Mouse (Mus musculus) left cerebral cortex, adult 11 months (tissue): ENCODE measurements around the gene Ppp3ca.
A peak's percentile ranks its signal among the peaks of the same experiment; 100 is the strongest.
"Not testable (repeated sequence)": the region's sequence is repeated elsewhere in the genome, so short reads cannot be mapped to it uniquely, and the experiment has no call there.

Experiments
- DNase-seq: peaks from one replicate; pipeline ENCODE4 v3.0.0; 2022; ENCODE audit warnings: low spot score

The Ppp3ca gene

DNA sequence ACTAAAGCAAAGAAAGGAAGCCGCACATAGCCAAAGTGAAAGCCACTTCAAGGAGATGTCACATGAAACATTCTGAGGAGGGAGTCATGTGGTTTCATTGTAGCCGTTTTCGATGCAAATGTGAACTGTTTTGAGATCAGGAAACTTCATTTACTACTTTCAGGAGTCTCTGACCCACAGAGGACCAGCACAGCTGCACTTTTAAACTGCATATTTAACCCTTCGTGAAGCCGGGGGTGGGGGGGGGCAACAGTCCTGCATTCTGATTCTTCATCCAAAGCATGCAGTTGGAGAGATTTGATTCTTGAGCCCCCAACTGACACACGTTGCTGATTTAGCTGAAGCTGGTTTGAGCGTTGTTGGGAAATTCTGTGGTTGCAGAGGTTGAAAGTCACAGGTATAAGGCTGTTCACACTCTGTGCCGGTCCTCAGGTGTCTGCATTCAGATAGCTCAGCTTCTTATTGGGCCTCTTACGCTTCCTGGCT is 18.2 kb downstream of the Ppp3ca start:
- no peak for DNase-seq

DNA sequence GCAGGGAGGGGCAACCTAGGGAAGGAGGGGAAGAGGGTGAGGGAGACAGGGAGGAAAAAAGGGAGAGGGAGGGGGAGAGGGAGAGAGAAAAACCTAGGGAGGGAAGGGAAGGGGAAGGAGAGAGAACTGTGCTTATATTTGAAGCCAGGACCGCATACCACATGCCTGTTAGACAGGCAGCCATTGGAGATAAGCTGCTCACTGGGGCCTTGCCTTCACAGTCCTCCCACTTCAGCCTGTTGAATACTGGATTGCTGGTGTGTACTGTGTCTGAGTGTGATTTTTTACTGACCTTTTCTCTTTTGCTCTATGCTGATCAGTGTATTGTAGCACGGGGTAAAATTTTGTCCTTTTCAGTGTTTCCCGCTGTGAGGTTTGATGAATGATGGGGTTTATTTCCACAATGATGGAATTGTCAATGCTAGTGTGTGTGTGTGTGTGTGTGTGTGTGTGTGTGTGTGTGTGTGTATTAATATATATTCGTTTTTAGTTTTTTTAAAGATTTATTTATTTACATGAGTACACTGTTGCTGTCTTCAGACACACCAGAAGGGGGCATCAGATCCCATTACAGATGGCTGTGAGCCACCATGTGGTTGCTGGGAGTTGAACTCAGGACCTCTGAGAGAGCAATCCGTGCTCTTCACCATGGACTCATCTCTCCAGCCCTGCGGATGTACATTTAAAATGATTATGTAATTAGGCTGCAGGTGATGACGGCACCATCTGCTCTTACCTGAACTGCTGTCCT is 20.0 kb downstream of the Ppp3ca start:
- no peak for DNase-seq

DNA sequence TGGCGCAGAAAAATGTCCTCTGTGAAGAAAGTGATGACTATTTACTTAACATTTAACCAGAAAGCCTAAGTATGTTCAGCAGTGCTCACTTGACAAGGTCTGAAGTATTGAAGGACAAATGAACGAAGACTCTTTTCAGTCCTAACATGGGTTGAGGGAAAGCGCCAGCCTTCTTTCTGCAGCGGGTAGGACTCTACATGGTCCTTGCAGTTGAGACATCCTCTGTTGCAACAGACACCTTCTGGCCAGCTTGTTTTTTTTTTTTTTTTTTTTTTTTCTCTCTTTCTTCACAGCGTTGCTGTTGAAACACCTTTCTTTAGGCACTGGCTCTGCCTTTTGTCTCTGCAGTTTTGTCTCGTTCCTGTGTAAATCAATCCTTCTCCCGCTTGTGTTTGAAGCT is 22.1 kb downstream of the Ppp3ca start:
- DNase-seq, result no peak

DNA sequence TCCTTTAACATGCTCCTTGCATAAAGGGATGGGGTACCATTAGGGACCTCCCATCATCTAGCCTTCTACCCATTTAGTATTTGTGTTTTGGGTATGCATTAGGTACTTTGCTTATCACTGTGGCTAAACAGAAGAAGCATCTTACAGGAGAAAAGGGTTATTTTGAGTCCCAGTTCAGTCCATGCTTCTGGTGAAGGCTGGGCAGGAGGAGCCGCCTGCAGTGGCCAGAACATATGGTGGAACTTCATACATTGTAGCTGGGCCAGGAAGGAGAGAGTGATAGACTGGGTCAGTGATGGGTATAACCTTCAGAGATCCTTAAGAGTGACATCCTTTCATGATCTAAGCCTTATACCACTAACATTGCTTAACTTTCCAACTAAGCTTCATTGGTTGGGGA is 23.6 kb downstream of the Ppp3ca start:
- no peak for DNase-seq

DNA sequence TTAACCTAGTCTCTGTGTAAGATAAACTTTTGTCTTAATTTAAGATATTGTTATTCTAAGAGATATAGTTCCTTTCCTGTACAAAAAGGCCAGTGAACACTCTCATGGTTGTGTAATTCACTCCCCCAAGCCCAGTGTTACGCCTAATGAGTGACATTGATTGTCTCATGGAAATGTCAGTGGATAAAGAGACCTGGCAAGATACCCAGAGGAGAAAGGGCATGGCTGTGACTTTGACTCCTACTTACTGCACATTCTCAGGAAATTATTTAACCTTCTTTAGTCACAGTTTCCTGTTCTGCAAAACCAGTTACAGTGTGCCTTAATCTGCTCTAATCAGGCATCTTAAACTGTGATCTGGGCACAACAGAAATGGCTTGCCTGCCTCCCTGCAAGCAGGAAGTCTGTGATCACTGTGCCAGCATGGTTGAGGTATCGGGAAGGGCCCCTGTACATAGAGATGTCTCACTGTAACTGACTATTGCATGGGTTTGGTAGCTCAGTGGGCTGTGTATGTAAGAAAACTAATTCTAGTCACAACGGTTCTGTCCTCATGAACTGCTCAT is 27.8 kb downstream of the Ppp3ca start:
- no peak for DNase-seq

DNA sequence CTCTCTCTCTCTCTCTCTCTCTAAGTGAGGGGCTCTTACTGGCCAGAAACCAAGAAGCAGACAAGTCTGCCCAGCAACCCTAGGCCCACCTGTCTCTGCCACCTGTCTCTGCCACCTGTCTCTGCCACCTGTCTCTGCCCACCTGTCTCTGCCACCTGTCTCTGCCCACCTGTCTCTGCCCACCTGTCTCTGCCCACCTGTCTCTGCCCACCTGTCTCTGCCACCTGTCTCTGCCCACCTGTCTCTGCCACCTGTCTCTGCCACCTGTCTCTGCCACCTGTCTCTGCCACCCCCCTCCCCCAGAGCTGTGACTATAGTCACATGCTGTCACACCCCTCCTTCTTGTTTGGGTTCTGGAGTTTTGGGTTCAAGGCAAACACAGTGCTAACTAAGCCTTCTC is 29.8 kb downstream of the Ppp3ca start:
- not testable (repeated sequence) for DNase-seq

DNA sequence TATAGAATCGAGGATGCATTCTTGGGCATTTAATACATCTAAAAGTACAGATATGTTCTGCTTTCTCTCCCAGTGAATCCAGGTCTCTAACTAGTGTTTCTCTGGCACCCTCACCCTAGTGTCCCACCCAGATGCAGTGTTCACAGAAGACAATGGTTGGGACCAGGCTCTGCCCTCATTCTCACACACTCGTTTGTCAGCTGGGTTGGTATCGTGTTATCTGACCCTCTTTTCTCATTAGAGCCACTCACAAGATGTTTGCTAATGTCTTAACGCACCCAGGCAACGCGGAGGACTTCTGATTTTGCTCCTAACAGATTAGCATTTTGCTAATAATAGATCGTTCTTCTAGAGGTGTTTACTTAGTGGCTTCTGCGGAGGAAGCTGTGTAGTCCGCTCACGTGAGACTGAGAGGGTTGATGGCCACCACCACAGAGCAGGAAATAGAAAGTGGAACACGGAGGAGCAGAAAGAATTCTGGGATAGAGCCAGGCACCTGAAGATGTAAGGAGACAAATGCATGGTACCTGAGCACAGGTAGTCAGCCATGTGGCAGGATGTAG is 30.6 kb downstream of the Ppp3ca start:
- no peak for DNase-seq

DNA sequence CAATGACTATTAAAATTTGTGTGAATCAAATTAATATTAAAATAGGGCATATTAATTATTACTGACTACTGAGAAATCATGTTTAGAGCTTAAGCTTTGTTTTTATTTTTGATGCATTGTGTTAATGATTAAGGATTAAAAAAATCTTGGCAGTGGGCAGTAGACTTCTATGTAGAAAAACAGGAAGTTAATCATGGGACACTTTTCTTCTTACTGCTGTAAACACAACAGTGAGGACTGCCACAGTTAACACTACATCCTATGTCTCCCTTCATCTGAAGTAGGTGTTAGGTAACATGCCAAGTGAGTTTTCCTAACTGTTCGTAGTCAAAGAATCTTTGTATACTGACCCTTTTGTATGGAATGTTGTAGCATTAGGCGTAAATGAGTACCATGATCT is 32.9 kb downstream of the Ppp3ca start:
- DNase-seq, result no peak

DNA sequence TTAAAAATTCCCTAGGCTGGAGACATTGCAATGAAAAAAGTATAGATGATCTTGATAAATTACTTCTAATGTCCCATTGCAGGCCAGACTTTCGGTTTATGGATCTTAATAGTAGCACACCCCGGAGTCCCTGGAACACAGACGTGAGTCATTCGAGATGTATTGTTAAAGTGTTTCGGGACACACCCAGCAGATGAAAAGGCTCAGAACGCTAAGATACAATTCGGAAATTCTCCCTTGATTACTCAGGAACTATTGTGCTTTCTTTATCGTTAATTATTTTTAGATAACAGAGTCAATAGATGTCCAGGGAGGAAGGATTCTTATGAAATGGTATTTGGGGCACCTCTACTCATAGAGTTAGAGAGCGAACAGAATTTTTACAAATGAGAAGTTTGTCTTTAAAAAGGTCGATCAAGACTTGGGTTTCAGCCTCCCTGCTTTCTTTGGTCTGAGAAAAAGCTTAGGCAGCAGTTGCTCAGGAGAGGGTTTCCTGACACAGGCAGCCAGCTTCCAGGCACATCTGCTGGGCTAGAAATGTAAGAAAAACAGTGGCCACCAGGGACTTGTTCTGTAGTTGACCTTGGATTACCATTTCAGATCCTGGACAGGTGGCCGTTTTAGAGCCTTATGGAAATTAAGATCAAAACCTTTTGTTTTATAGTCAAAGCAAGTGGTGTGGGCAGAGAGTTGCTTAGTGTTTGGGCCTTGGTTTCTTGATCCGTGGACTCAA is 34.8 kb downstream of the Ppp3ca start:
- DNase-seq, result no peak

DNA sequence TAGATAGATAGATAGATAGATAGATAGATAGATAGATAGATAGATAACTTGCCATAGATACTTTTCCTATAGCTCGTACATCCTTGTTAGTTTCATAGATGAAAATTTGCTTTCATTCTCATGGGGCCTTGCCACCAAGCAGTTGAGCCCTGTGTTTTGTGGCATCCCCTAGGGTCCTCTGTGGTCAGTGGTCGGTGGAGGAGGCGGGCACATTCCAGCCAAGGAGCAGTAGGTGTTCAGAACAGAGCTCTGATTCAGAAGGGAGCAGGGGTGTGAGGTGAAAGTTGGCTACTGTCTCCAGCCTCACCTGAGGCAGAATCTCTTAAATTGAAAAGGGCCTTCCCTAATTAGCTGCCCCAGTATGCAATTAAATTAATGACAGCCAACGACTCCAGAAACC is 36.1 kb downstream of the Ppp3ca start:
- no peak for DNase-seq

DNA sequence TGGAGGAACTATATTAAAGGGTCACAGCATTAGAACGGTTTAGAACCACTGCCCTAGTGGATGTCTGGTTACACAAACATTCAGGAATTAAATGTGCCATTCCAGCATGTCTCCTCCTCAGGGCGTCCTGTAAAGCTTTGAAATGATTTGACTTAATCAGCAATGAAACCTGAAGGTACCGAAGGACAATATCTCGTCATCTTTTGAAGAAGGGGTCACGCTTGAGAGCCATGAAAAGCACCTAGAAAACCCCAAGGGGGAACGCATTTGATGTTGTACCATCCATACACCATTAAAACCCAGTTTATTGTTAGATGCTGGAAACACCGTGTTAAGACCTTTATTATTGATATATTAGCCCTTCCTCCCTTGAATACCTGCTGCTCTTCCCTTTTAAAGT is 36.8 kb downstream of the Ppp3ca start:
- no peak for DNase-seq

DNA sequence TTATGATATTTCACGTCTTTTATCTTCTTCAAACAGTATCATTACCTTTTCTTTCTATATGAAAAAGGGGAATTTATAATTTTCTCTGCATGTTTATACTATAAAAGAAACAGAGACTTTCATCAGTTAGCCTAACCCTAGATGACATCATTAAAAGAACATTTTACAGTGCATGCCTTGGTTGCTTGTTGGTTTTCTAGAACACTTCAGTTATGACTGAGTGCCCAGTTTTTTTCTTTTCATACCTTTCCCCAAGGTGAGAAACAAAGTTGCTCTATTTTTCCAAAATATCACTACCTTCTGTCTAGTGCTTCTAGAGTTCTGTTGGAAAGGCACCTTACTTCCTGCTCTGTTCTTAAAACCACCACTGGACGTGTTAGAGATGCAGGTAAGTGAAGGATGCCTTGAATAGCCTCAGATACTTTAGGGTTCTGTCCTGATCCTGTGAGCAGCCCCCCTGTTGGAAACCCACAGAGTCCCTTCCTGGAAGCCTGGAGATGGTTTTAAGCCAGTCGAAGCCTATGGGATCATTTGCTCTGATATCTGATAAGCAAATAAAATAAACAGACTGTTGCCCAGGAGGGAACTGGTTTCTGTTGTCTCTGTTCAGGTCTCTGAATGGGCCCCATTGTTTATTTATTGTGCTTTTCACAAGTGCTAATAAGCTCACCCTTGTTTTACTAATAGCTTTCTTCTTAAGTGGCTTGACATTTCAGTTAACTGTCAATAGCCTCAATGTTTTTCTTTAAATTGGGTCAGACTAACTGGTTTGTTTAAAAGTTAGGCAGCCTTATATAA is 37.5 kb downstream of the Ppp3ca start:
- DNase-seq, result no peak

DNA sequence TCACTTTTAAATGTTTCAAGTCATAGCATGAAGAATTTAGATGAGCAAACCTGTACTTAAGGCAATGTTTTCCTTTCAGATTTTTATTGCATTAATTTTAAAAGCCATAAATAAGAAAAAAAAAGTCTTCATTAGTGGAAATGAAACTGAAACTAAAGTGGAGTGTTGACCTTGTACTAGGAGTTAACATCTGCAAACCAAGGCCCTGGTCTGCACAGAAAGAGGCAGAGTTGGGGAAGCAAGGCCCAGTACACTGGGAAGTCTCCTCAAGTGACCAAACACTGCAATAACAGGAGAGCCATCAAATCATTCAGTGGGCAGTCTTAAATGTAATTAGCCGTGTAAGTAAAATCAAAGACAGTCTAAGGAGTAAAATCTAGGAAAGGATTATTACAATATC is 38.3 kb downstream of the Ppp3ca start:
- no peak for DNase-seq

DNA sequence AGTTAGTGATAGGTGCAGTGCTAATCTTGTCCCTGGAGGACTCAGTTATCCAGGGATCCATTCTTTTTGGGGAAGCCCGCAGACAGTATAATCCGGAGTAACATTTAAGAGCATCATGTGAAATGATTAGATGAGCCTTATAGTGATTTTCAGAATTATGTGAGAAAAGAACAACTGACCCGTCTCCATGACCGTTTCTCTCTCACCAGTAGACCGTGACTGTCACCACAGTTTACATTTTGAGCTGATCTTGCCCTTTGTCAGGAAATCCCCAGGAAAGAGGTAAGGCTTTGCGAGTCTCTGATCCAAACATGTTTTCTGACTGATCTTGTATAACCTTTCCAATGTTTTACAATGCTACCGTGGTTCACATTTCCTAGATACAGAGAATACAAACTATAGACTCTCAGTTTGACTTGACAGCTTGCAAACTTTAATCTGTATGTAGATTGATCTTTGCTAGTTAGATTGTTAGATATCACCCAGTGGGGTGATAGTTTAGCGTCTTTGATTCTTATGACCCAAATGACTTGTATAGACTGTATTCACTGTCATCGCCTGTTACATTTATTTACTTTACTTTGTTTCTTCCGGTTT is 40.5 kb downstream of the Ppp3ca start:
- no peak for DNase-seq

DNA sequence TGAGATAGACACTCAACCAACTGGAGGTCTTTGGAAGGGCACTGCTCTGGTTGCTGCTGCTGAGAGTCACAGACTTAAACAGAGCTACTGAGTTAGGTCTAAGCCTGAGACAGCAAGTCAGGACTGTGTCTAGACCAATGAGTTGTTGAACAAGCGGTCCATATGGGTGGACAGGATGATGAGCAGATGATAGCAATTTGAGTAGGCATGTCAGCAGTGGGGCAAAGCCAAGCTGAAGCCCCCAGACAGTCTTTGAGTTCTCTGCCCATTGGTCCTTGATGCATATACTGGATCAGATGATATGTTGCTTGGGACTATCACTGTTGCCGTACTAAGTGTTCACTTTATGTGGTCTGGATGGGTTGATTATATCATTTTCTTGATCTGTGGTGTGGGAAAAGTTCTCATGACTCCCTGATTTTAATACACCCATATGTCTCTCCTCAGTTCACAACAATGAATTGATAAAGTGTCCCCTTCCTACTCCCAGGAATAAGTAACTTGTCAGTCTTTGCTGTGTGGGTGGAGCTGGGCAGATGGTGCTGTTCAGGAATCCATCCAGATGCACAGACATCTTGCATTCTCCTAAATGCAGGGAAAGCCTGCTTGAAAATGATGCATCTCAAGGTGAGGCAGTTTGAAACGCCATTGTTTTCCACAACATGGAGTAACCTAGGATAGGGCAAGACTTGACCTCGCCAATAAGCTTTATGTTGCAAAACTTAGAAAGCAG is 44.5 kb downstream of the Ppp3ca start:
- peak; percentile 31 for DNase-seq

DNA sequence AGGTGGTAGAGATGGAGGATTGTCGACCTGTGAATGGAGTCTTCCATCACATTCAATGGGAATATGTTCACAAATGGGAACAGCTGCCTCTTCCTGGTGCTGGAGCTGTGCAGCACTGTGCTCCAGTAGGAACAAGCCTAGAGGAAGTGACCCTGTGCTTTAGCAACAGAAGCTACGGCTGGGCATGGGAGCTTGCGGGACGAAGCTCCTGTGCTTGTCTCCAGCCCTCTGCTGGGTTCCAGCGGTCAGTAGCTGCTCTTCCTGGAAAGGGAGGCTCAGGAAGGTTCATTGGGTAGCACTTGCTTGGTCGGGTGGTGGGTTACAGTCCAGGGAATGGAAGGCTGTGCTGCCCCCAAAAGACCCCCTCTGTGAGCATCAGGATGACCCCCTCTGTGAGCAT is 46.3 kb downstream of the Ppp3ca start:
- DNase-seq, result no peak

DNA sequence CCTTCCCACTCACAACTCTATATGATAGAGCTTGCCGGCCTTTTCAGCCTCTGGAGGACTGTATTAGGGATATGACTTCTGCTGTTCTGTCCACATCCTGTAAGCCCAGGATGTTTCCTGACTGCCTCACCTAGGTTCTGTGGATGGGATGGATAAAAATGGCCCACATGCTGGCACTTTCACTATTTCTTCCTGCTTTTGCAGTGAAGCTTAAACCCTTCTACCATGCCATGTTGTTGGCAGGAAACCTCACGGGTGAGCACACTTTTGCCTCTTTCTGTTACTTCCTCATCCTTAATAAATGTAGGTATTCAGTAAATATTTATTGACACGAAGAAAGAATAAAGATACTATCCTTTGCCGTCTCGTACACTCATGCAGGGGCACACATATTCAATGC is 48.5 kb downstream of the Ppp3ca start:
- DNase-seq, result no peak

DNA sequence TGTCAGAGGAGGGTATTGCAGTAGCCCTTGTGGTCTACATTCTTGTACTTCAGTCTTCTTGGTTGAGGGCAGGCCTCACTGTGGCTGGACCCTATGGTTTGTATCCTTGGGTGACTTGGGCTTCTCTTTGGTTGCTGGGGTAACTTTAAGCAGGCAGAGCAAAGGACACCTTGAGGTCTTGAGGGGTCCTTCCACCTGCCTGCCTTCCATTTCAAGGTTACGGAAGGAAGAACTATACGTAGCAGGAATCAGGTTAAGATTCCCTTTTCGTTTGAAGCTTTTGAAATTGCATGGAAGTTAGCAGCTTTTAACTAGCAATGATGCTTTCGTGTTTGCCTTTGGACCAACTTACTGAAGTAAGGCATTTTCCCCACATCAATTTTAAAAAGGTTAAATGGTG is 51.3 kb downstream of the Ppp3ca start:
- no peak for DNase-seq

DNA sequence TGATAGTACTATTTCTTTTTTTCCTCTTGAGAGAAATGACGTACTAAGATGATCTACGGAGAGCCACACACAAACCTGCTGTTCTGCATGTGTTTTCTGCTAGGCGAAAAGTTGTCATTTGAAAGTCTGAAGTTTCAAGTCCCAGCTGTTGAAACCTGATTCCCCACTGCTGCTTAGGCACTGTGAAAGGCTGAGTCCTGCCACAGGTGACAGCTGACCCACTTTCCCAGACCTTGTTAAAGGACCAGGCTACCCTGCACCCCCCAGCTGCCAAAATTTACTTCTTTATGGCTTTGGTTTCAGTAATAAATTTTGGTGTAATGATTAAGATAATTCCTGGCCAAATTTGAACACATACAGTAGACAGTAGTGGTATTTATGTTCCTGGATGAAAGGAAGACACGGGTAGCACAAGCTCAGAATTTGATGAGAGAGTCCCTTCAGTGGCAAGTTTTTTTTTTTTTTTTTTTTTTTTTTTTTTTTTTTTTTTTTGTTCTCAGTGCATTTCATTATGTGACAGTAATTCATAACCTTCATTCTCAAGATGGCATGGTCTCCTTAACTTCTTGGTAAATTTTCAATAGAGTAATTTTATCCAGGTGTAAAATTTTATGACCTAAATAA is 52.0 kb downstream of the Ppp3ca start:
- DNase-seq, result no peak

DNA sequence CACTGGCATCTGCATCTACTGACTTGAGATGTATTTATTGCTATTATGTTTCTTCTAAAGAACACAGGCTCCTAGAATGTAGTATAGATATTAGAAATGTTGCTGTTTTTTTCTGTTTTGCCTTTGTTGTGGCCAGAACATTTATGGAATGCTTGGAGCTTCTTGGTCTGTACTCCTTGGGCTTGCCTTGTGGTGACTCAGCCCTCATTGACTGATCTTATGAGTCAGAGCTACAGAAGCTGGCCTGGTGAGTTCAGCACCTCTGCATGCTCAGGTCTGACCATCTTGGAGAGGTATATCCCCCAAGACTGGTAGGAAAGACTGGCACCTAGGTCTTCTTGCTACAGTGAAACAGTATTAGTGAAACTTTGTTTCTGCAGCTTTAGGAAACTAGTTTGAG is 52.6 kb downstream of the Ppp3ca start:
- DNase-seq, result no peak
